Mouse (Mus musculus): ENCODE results near the gene Stc2. TPM values are rescaled to one million over a fixed set of nuclear protein-coding genes. Genes with fewer than 3 reads are reported as not detected.

Gene Stc2
- 3.5 and 3.8 TPM in 2 replicates for polyA plus RNA-seq (2015; fragmentation: Nextera tagmentation; extraction: Ambion mirVana)

GRCm38 (mm10) chr11:31369648-31370286 lies at the start of gene Stc2:
TSS of gene Stc2 (minus strand) at chr11:31370074.

Other genes starting within 250 kb of the Stc2 start
- gene Gm17332, start 187.6 kb downstream of the Stc2 start, polyA plus RNA-seq (2015; fragmentation: Nextera tagmentation; extraction: Ambion mirVana) = not detected in 2 replicates

Data from skeletal muscle tissue, postnatal 0 days (tissue).